Mouse (Mus musculus) megakaryocyte-erythroid progenitor cell, adult 5-6 weeks (primary cell): ENCODE measurements around the gene Suds3. TPM values are rescaled to one million over a fixed set of nuclear protein-coding genes. Genes with fewer than 3 reads are reported as not detected.

Experiments used
- ATAC-seq: replicated peaks from 2 replicates; pipeline ENCODE4 v1.8.0; 2016; ENCODE audit warnings: mild to moderate bottlenecking, inconsistent platforms; ENCODE audit not compliant: severe bottlenecking, poor library complexity, low FRiP score, low TSS enrichment
- total RNA-seq, 2 experiments: library from RNA; stranded (forward) in 1 of 2; stranded (reverse) in 1 of 2; fragments of 200-1000, 215-1000 nt in 1 of 2; fragments of >200 nt in 1 of 2; fragmentation: Nextera tagmentation in 1 of 2; gene quantifications; 2 replicates each; pipeline ENCODE4 v1.2.3; 2014 to 2017

Suds3 gene
- total RNA-seq (2014; fragmentation: Nextera tagmentation) (47.7 and 59.1 TPM in 2 replicates), total RNA-seq (2017) (106 and 110 TPM in 2 replicates)

DNA sequence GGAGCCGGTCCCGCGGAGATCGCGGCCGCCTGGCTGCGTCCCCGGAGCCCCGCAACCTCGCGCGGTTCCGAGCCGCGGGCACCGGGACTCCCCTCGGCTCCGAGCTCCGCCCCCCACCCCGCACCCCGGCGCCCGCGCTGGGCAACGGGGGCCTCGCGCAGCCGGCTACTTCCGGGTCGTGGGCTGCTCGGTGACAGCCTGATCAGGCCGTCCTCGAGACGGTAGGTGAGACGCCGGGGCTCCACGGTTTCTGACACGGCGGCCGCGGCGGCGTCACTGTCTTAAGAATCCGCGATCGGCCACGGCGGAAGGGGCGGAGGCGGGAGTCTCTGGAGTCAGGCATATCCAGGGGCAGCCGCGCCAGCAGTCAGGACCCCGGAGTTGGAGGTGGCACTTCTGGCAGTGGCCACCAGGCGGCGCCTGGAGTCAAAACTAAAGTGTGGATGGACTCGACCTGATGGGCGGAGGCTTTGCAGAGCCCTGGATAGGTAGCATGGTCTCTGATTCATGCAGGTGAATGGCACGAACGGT lies at the start of gene Suds3:
Suds3 (minus strand) TSS at position 278 of the 531 bp plus-strand sequence.
- ATAC-seq: peak; percentile 52

DNA sequence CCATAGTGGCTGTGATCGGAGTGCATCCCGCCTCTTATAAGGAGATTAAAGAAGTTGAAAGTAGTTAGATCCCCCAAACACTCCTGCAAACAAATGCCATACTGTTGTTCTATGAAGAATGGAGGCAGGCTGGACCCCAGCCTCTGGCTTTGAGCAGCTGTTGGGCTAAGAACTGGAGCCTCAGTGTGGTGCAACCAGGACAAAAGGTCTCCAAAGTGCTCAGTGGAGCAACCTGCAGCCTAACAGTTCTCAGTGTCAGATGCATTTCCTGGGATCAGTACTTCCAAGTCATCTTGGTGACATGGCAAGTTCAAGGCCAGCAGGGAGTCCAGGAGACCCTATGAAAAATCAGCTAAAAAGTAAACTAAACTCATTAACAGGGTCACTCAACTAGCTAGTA lies 49.0 kb upstream of the Suds3 start:
- ATAC-seq: no peak

DNA sequence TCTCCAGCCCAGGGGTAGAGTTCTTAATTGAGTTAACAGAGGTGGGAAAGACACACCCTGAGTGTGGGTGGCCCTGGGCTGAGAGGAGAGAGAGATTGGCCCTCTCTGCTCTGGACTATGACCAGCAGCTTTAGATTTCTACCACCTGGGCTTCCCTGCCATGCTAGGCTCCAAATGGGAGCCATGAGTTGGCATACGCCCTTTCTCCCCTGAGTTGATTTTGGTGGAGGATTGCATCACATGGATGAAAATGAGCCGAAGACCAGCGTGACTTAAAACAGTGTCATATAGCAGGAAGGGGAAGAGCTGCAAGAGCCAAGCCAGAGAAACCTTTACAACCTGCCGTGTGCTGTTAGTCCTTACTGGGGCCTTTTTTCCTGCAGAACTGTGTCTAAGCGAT lies 48.6 kb upstream of the Suds3 start:
- ATAC-seq: no peak

DNA sequence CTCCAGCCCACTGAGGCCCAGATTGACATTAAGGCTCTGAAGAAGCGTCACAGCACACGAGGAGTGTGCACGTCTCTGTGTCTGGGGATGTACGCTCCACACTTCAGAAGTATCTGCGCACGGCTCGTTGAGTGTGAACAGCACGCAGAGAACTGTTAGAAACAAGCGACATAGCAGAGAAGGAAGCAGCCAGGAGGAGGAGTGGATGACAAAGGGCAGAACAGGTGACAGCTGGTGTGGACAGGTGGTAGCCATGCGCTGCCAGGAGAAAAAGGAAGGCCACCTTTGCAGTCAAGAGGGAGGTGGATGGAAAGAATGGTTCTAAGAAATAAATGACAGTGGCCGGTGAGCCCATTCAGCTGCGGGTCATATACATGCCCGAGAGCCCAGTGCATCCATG lies 47.9 kb upstream of the Suds3 start:
- no peak for ATAC-seq

DNA sequence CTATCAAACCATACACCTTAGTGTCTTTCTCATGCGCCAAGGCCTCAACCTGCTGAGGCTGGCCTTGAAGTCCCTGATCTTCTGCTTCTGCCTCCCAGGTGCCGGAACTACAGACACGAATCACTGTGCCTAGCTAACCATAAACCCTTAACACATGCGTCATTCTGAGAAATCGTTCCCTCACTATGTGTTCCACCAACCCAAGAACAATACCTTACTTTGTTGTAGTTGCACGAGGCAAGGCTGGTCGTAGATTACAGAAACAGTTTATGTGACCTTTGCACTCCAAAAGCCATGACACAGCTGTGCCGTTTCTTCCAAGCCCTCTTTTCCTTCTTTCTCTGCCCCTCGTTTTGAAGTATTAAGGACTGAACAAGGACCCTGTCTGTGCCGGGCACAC lies 44.6 kb upstream of the Suds3 start:
- ATAC-seq: no peak

DNA sequence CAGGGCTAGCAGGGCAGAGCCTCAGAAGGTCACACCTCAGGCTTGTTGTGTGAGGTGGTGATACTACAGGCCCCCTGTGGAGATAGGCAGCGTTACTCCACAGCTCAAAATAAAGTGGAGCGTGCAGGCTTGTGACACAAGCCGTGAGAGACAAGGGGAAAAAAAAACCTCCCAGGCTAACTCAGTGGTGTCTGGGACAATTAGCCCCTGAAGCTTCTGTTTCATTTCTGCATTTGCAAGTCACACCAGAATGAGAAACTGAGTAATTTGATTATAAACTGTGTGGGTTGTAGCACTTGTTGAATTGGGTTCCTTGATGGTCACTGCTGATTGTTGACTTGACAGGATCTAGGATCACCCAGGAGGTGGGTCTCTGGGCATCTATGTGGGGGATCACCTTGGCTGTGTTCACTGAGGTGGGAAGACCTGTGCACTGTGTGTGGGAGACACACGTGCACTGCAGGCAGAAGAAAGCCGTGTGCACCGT lies 43.9 kb upstream of the Suds3 start:
- ATAC-seq: 0 out of 2 replicates have a peak, but pooled peaks have one; percentile 46

DNA sequence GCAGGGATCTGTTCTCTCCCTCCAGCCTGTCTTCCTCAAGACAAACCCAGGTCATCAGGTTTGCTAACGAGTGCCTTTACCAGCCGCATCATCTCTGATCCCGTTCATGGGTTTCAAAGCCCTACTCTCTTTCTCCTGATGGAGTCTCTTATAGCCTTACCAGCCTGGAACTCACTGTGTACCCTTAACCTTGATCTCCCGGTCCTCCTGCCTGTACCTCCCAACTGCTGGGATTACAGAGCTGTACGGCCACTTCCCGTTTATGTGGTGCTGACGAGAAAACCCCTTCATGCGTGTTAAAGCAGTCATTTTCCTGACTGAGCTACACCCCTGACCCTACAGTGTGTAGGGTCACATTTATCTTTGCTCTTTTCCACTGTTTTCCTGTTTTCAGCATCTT lies 43.4 kb upstream of the Suds3 start:
- no peak for ATAC-seq

DNA sequence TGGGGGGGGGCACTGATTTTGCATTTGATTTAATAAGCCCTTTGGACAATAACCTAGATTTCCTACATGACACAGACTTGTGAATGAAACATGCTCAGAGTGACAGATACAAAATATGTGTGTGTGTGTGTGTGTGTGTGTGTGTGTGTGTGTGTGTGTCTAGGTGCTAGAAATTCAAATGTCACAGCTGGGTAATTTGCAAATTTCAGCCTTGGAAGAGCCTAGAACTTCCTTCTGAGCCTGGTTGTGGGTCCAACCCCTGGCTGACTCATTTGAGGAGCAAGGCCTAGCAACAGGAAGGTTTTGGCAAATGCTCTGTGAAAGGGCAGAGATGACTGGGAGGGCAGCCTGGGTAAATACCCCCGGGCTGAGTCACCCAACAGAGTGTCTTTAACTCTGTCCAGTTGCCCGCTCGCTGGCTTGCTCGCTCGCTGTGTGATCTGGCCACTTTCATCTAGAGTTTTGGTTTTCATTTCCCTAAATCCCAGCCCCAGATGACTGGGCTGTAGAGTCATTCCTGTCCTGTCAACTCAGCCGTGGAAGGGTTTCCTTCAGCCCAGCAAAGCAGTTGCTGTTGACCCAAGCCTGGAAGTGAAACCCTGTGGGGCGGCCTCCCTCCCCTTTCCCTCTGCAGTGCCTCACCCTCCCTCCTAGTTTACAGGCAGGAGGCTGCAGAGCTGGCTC lies 42.6 kb upstream of the Suds3 start:
- no peak for ATAC-seq

DNA sequence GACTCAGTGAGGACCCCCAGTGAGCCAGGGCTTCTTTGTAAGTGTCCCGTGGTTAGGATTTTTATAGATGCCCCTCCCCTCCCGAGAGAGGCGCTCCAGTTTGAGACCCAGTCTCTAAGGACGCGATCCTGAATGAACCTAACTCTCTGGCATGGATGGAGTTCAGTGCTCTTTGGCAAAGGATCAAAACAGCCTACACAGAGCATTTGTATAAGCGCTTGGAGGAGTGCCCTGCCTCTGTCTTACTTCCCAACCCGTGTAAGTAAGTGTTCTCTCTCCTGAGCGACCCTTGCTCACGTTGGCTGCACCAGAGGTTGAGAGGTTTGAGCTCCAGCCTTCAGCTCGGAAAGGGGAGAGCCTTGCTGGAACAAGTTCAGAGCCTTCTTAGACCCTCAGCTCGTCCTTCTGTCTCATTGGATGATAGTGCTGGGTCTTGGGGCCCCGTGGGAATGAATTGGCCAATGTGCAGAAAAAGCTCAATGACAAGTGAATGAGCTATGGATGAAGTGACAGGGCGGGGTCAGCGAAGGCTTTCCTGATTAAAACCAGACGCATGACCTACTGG lies 37.7 kb upstream of the Suds3 start:
- no peak for ATAC-seq

DNA sequence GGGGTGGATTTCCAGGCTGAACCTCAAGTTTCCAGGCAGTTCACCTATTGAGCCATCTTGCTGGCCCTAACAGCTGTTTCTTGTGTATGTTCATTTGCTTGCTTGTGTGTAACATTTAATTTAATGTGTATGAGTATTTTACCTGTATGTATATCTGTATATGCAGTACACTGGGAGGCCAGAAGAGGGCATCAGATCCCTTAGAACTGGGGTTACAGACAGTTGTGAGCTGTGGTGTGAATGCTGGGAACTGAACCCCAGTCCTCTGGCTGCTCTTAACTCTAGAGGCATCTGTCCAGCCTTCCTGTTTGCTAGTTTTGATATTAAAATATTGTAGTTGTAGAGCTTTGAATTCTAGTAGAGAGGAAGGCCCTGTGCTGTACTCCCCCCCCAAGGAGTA lies 37.0 kb upstream of the Suds3 start:
- ATAC-seq: no peak

DNA sequence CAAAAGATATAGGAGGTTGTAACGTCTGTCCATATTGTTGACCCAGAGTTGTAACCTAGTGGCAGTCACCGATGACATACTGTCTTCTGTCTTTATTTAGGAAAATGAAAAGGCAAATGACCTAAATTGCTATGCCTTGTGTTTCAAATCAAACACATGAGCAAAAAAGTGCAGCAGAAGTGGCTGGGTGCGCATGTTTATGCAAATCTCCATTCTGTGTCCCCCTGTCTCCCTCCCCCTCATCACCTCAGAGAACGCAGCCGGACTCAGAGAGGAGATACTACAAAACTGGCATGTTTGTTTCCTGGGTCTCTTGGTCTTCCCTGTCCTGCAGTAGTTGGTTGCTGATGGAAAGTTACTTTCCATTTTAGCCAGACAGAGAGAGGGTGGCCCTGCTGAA lies 34.2 kb upstream of the Suds3 start:
- ATAC-seq: no peak

DNA sequence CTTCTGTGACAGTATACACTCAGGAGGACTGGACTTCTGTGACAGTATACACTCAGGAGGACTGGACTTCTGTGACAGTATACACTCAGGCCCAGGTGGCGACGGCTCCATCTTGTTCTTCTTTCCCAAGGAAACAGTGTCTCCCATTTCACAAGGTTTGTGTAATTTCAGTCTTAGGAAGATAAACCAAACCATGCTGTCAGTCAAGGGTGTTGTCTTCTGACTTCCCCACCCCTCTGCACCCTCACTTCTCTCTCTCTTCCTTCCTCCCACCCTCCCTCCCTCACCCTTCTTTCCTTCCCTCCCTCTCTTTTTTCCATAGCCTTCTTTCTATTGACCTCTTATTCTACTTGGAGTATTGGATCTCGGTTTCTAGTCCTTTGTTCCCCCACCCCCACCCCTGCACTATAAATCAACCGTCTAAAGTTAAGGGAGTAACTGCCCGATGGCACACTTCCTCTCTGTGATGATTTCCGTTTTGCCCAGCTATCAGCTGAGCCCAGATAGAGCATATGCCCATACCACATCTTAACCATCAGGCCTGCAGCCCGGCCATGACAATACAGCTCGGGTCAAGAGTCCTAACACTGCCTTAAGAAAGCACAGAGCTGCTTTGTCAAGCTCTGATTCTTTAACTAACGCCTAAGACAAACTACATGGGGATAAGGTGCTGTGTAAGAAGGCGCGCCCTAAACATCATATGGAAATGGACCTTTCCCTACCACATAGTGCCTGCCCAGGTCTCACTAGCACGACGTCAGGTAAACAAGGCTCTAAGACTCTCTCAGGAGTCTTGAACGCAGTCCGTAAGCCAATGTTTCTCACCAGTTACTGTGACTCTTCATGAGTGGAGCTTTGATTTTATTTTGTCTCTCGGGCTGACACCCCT lies 33.4 kb upstream of the Suds3 start:
- ATAC-seq: peak; percentile 67

DNA sequence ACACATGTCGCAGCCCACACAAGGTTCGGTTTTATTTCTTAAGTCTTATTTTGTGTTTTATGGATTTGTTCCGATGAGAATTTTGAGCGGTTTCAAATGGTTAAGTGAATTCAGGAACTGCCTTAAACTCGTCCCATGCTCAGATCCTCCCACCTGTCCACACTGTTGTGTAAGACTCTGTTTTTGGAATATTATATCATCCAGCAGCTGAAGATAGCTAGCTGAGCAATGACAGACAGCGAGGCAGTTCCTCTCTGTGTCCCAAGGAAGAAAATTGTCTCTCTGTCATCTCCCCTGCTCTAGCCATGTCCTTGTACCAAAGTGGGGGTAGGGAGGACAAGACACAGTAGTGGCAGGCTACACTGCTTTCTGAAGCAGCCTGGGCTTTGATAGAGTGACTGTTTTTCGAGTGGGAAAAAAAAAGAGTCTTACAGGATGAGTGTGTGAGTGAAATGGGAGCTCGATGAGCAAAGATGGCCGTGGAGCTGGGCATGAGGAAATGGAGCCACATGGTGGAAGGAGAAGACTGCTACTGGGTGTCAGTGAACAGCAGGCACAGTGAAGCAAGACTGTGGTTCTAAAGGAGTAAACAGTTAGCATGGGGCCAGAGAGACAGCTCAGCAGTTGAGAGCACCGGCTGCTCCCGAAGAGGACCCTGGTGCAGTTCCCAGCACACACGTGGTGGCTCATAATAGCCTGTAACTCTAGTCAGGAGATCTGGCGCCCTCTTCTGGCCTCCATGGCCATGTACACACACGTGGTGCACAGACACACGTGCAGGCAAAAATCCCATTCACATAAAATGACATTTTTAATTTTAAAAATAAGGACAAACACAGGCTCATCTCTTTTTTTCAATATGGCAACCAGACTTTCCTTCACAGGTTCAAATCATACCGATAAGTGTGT lies 31.5 kb upstream of the Suds3 start:
- ATAC-seq: no peak

DNA sequence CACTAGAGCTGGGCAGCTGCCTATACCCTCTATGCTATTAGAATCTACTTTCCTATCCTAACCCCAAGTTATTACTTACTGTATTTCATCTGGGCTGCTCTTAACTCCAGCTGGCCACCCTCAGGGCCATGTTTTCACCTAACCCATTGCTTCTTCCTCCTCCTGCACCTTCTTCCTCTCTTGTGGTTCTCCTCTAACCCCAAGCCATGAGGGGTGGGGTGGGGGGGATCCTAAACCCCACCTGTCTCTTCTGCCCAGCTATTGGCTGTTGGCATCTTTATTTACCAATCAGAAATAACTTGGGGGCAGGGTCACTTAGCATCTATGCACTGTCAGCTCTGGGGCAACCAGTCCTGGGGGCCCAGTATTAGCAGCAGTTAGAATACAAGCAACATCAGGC lies 30.3 kb upstream of the Suds3 start:
- no peak for ATAC-seq

DNA sequence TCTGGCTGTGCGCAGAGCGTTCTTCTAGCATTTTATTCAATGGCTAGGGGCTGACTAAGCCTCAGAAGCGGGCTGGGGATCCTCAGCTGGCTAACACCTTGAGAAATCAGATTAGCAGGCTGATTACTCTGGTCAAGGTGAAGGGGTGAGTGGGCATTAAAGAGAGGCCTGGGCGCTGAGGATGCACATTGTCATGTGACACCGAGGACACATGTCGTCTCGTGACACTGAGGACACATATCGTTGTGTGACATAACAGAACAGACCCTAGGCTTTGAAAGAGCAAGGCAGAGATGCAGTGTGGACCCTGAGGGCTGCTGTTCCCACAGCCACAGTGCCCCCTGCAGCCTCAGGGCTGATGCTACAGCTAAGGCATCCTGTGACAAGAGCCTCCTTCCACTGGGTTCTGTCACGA lies 27.8 kb upstream of the Suds3 start:
- peak; percentile 82 for ATAC-seq

DNA sequence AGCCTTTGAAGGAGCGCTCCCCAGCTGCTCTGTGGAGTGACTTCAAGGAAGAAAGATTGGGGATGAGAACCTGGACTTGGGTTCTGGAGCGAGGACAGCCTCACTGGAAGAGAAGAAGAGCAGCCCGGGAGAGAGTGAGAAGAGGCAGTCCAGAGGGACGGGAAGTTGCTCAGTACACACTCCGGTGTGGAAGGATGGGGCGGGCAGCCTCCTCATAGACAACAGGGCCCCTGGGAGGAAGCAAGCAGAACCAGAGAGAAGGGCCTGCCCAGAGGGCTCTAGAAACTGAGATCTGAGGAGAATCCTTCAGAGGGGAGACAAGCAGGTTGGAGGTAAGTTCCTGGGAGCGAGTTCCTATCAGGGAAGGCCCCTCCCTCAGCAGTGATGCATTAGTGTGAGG lies 24.5 kb upstream of the Suds3 start:
- no peak for ATAC-seq

DNA sequence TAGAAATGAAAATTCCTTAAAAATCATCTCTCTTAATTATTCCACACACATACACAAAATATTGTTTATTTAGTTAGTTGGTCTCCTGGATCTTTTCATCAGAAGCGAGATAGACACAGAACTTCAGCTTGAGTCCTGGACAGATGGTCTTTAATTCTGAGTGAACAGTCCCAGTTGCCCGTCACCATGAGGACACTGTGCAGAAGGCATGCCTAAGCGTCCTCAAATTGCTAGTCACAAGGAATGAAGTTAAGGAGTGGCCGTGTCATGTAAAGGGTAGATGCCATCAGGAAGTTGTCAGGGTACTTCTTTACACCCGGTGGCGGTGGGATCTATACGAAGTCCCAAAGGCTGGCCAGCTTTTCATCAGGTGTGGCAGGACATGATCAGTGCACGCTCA lies 23.9 kb upstream of the Suds3 start:
- no peak for ATAC-seq

DNA sequence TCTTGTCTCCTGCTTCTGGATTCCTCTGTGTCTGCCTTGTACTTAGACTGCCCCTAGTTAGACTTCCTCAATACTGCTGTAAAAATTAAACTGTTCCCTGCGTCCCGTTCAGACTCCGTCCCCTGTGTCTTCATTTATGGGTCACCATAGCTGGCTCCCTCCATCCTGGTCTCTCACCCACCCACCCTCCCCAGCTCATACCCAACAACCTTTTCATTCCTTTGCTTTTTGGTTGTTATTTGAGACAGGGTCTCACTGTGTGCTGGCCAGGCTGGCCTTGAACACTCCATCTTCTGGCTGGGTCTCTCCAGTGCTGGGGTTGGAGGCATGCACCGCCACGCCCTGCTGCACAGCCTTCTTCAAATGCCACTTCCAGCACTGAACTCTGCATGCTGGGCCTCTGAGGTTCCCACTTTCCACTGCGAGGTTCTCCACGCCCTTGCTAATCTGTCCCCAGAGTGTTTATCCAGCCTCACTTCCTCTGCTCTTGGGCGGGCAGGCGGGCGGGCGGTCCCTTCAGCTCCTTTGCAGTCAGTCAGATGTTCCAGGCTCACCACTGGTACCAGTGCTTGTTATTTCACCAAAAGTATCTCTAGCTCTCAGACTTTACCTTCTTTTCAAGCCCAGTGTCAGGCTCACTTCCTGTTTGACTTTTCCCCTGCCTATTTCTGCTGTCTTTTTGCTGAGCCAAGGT lies 22.5 kb upstream of the Suds3 start:
- ATAC-seq: peak; percentile 69

DNA sequence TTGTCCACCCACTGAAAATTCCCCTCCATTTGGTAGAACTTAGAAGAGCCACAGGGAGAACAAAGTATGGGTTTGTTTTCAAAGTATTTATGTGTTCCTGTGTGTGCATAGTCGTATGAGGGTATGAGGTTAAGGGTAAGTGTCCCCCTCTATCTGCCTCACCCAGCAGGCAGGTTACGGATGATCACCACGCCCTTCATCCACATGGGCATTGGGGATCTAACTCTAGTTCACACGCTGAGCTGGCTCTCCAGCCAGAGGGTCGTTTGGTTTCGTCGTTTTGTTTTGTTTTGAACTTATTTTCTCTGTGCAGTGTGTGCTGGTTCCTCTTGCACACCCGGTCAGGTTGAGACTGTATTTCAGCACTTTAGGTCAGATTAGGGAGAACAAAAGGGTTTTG lies 21.7 kb upstream of the Suds3 start:
- peak; percentile 42 for ATAC-seq
